Mouse (Mus musculus): ENCODE measurements around the gene Eml2.
A peak's percentile ranks its signal among the peaks of the same experiment; 100 is the strongest.

Gene Eml2

GRCm38 (mm10) chr7:19235092-19235671 is 59.0 kb downstream of the Eml2 start:
- DNase-seq, result no peak

- DNase-seq, result no peak
These were observed 60.2 kb downstream of the Eml2 start for GRCm38 (mm10) chr7:19236411-19236810.

GRCm38 (mm10) chr7:19238344-19238743 is 62.1 kb downstream of the Eml2 start:
- DNase-seq, result no peak

GRCm38 (mm10) chr7:19239423-19239822 is 63.2 kb downstream of the Eml2 start:
- DNase-seq, result peak; percentile 81 to 94

- no peak for DNase-seq
These were observed 63.8 kb downstream of the Eml2 start for GRCm38 (mm10) chr7:19239986-19240385.

- DNase-seq, result no peak
These were observed 64.8 kb downstream of the Eml2 start for GRCm38 (mm10) chr7:19240905-19241463.

- no peak for DNase-seq
These were observed 65.8 kb downstream of the Eml2 start for GRCm38 (mm10) chr7:19242005-19242404.

GRCm38 (mm10) chr7:19243858-19244257 is 67.6 kb downstream of the Eml2 start:
- no peak for DNase-seq

- no peak for DNase-seq
These were observed 68.9 kb downstream of the Eml2 start for GRCm38 (mm10) chr7:19245083-19245482.

GRCm38 (mm10) chr7:19246855-19247254 is 70.6 kb downstream of the Eml2 start:
- no peak for DNase-seq

- DNase-seq, result no peak
These were observed 71.3 kb downstream of the Eml2 start for GRCm38 (mm10) chr7:19247511-19247910.

- no peak for DNase-seq
These were observed 75.9 kb downstream of the Eml2 start for GRCm38 (mm10) chr7:19252078-19252477.

GRCm38 (mm10) chr7:19253437-19253836 is 77.2 kb downstream of the Eml2 start:
- DNase-seq, result no peak

- DNase-seq, result no peak
These were observed 79.2 kb downstream of the Eml2 start for GRCm38 (mm10) chr7:19255395-19255794.

Measured in kidney, adult 8-10 months (tissue).